Mouse (Mus musculus) forebrain, embryonic 14.5 days (tissue): ENCODE results near the gene Sh2d6. TPM values are rescaled to one million over a fixed set of nuclear protein-coding genes. Genes with fewer than 3 reads are reported as not detected.
A peak's percentile ranks its signal among the peaks of the same experiment; 100 is the strongest.

ENCODE experiments used
- ATAC-seq: fragments of 200-750 bp; cut with Nextera tagmentation; 2 replicates; pipeline ENCODE4 v1.8.0; 2017; ENCODE audit warnings: mild to moderate bottlenecking, moderate library complexity
- DNase-seq: peaks from one replicate; pipeline ENCODE4 v3.0.0-alpha.2; 2015; ENCODE audit warnings: low spot score
- H3K27ac ChIP-seq: fragments of 300-500 bp; sonication (generic); 2 replicates; pipeline ENCODE4 v1.5.1; 2014; ENCODE audit warnings: low read depth, mild to moderate bottlenecking, control low read depth, low read length, moderate library complexity
- H3K27me3 ChIP-seq: fragments of 300-500 bp; sonication (generic); replicated peaks from 2 replicates; pipeline ENCODE4 v1.6.1; 2014; ENCODE audit warnings: low read length, control low read depth, mixed read lengths; ENCODE audit not compliant: control insufficient read depth, insufficient read depth
- H3K36me3 ChIP-seq: fragments of 300-500 bp; sonication (generic); 2 replicates; pipeline ENCODE4 v1.6.1; 2014; ENCODE audit warnings: low read length, control low read depth; ENCODE audit not compliant: control insufficient read depth, insufficient read depth
- H3K4me1 ChIP-seq: fragments of 300-500 bp; sonication (generic); 2 replicates; pipeline ENCODE4 v1.6.1; 2014; ENCODE audit warnings: antibody characterized with exemption, low read length, control low read depth; ENCODE audit not compliant: control insufficient read depth, insufficient read depth
- H3K4me2 ChIP-seq: fragments of 300-500 bp; sonication (generic); 2 replicates; pipeline ENCODE4 v1.6.1; 2014; ENCODE audit warnings: mild to moderate bottlenecking, control low read depth, low read length
- H3K4me3 ChIP-seq: fragments of 300-500 bp; sonication (generic); 2 replicates; pipeline ENCODE4 v1.5.1; 2014; ENCODE audit warnings: low read depth, low read length, control low read depth
- H3K9ac ChIP-seq: fragments of 300-500 bp; sonication (generic); 2 replicates; pipeline ENCODE4 v1.6.1; 2014; ENCODE audit warnings: mild to moderate bottlenecking, low read length, control low read depth, moderate library complexity
- H3K9me3 ChIP-seq: fragments of 300-500 bp; sonication (generic); replicated peaks from 2 replicates; pipeline ENCODE4 v1.6.1; 2016; ENCODE audit warnings: low read length, control low read depth, mixed read lengths; ENCODE audit not compliant: control insufficient read depth
- WGBS: fragments of 180-500 bp; shearing (Covaris S2); extraction: QIAGEN DNeasy Blood & Tissue Kit; methylation state at CpG from one replicate; pipeline ENCODE4 v1.1.7; 2014; 5-methylcytosine and 5-hydroxymethylcytosine counted together
- polyA plus RNA-seq: library from polyadenylated mRNA; unstranded; fragments of >200 nt; fragmentation: Nextera tagmentation; extraction: Ambion mirVana; gene quantifications from 2 replicates; pipeline ENCODE4 v1.2.1, GENCODE M21; 2014

Gene Sh2d6
- polyA plus RNA-seq, 1 experiment from 2014 or later = 0.60 TPM

DNA sequence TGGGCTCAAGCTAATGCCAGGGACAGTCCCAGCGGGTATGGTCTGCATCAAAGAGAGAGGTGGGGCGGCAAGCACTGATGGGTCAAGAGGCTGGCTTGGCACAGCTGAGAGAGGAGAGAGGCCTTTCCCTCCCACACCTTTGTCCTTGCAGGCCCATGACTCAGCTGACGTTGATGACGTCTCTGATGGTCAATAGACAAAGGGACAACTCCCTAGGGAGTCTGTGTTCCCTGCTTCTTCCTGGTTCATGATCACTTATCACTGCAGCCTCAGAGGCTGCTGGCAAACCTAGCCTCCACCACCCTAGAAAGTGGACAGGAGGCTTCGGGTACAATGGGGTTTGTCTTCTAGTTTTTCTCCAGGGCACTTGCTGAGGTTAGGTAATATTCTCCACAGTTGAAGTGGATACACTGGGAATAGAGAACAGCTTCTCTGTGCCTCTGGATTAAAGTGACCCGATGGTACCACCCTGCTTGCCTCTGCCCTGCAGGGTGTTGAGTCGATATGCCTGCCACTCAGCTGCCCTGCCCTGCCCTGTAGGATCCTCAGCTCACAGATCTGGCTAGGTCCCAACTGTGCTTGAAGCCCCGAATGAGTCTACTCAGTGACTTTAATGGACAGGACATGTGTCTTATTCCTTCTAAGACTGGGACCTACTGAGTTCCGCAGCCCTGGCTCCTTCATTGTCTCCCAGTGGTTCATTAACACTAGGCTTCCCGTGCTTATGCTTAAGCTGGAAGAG, 7.1 kb upstream of the Sh2d6 start:
- WGBS = 75% methylated on average over 10 of the region's 10 CpGs
- DNase-seq (no peak), ATAC-seq (no peak)
- no peak overlapping the region for H3K4me2 ChIP-seq
- H3K4me1 ChIP-seq = no peaks in the 10 kb centered on the region
- no peak overlapping the region for H3K4me3 ChIP-seq
- no peak overlapping the region for H3K27ac ChIP-seq
- H3K9ac ChIP-seq = no peak overlapping the region
- no peaks in the 10 kb centered on the region for H3K36me3 ChIP-seq
- no peaks in the 10 kb centered on the region for H3K9me3 ChIP-seq
- H3K27me3 ChIP-seq = no peaks in the 10 kb centered on the region

GRCm38 (mm10) chr6:72527070-72527469, 5.6 kb upstream of the Sh2d6 start:
- no peak overlapping the region for H3K4me2 ChIP-seq
- H3K27me3 ChIP-seq = no peaks in the 10 kb centered on the region
- H3K4me1 ChIP-seq = no peaks in the 10 kb centered on the region
- no peak overlapping the region for H3K4me3 ChIP-seq
- ATAC-seq (no peak), DNase-seq (no peak)
- H3K9me3 ChIP-seq = no peaks in the 10 kb centered on the region
- H3K9ac ChIP-seq = no peak overlapping the region
- WGBS = 83% methylated on average over 4 of the region's 4 CpGs
- H3K27ac ChIP-seq = no peak overlapping the region
- no peaks in the 10 kb centered on the region for H3K36me3 ChIP-seq

GRCm38 (mm10) chr6:72524160-72524559, 2.7 kb upstream of the Sh2d6 start:
- H3K9me3 ChIP-seq = no peaks in the 10 kb centered on the region
- no peak overlapping the region for H3K4me2 ChIP-seq
- peaks cover 15% of the 10 kb centered on the region for H3K4me1 ChIP-seq
- DNase-seq (no peak), ATAC-seq (no peak)
- no peak overlapping the region for H3K27ac ChIP-seq
- H3K27me3 ChIP-seq = no peaks in the 10 kb centered on the region
- H3K9ac ChIP-seq = no peak overlapping the region
- no peak overlapping the region for H3K4me3 ChIP-seq
- H3K36me3 ChIP-seq = no peaks in the 10 kb centered on the region
- 82% methylated on average over 2 of the region's 2 CpGs for WGBS

DNA sequence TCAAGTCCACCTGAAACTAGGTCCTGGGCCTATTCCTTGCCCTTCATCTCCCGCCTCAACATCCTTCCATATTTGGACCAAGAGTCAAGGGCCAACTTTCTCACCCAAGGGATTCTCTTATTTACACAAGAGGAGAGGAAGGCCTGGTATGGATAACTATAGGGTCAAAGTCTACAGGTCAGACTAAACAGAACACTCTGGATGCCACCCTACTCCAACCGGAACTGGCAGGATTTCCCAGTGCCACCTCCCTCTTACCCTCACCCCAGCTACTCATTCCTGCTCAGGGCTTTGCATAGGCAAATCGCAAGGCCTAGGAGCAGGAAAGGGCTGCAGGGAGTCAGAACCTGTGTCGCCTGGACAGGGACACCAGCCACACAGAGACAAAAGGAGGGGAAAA, 1.7 kb upstream of the Sh2d6 start:
- Histone ChIP-seq H3K4me1 (peaks cover 20% of the 10 kb centered on the region), H3K4me2 (no peak overlapping the region), H3K36me3 (no peaks in the 10 kb centered on the region), H3K27me3 (no peaks in the 10 kb centered on the region), H3K4me3 (no peak overlapping the region), H3K9ac (no peak overlapping the region), H3K27ac (no peak overlapping the region), H3K9me3 (no peaks in the 10 kb centered on the region)
- WGBS = 65% methylated on average over 4 of the region's 4 CpGs
- DNase-seq (no peak), ATAC-seq (no peak)

DNA sequence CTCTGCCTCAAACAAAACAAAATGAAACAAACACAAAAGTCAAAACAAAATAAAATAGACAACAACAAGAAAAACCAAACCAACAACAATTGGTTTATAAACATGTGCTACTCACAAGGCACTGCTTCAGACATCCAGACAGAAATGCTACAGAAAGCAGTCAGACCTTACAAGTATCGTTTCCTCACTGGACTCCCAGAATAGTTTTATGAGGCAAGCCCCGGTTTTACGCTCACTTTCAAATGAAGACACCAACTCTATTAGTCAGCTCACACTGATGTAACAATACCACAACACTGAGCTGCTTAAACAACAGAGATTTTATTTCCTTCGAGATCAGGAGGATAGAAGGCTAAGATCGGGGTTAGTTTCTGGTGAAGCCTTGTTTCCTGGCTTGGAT, 781 bp upstream of the Sh2d6 start:
- Histone ChIP-seq H3K36me3 (no peaks in the 10 kb centered on the region), H3K9ac (no peak overlapping the region), H3K27me3 (no peaks in the 10 kb centered on the region), H3K4me2 (no peak overlapping the region), H3K4me1 (peaks cover 20% of the 10 kb centered on the region), H3K9me3 (no peaks in the 10 kb centered on the region), H3K27ac (no peak overlapping the region), H3K4me3 (no peak overlapping the region)
- ATAC-seq (no peak), DNase-seq (no peak)
- WGBS = 92% methylated on average over 5 of the region's 5 CpGs

DNA sequence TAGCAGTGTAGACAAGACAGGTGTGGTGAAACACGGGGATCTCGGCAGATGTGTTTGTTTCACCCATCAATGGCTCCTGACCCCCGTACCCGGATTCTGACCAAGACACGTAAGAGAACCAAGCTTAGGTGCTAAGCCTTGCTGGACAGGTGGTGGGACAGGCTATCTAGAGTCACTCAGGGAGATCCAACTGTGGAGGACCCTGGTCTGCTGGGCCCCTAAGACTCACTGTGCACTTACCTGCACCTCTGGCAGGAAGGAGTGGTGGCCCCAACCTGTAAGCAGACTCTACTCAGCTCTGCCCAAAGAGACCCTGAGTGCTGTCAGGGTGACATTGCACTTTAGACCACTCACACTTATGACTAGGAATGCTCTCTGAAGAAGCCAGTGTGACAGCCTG, 603 bp downstream of the Sh2d6 start:
- Histone ChIP-seq H3K4me3 (no peak overlapping the region), H3K4me1 (peaks cover 20% of the 10 kb centered on the region), H3K4me2 (no peak overlapping the region), H3K36me3 (no peaks in the 10 kb centered on the region), H3K27me3 (no peaks in the 10 kb centered on the region), H3K9me3 (no peaks in the 10 kb centered on the region), H3K27ac (peak overlapping the region; percentile 94), H3K9ac (no peak overlapping the region)
- WGBS = 94% methylated on average over 5 of the region's 5 CpGs
- ATAC-seq = no peak
- DNase-seq = no peak

- no peaks in the 10 kb centered on the region for H3K27me3 ChIP-seq
- no peaks in the 10 kb centered on the region for H3K9me3 ChIP-seq
- H3K9ac ChIP-seq = peak overlapping the region; percentile 25; the same call in 1 of the 2 replicates
- ATAC-seq (peak; percentile 85), DNase-seq (peak; percentile 92)
- H3K4me3 ChIP-seq = no peak overlapping the region
- H3K4me2 ChIP-seq = peak overlapping the region; percentile 23
- no peaks in the 10 kb centered on the region for H3K36me3 ChIP-seq
- peak overlapping the region; percentile 94 for H3K27ac ChIP-seq
- H3K4me1 ChIP-seq = peaks cover 20% of the 10 kb centered on the region
- 7% methylated on average over 10 of the region's 10 CpGs for WGBS
Observed at GRCm38 (mm10) chr6:72519892-72520663, 1.4 kb downstream of the Sh2d6 start.

DNA sequence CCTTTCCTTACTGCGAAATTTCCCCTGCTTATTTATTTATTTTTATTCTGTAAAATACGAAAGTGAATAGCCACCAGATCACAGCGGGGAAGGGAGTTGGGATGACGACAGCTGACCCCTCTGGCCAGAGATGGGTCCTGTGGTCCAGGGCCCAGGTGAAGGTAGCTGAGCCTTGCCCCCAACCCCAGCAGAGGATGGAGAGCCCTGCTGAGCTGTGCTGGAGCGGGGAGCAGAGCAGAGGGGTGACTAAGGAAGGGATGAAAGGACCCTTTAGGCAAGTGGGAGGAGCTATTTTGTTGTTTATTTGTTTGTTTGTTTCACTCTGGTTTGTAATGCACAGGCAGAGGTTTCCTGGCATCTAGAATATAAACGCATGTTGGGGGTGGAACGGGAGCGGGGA, 2.2 kb downstream of the Sh2d6 start:
- peak overlapping the region; percentile 23 for H3K4me2 ChIP-seq
- no peak overlapping the region for H3K4me3 ChIP-seq
- H3K4me1 ChIP-seq = peaks cover 20% of the 10 kb centered on the region
- DNase-seq (no peak), ATAC-seq (peak; percentile 42)
- 26% methylated on average over 8 of the region's 8 CpGs for WGBS
- no peaks in the 10 kb centered on the region for H3K9me3 ChIP-seq
- no peaks in the 10 kb centered on the region for H3K36me3 ChIP-seq
- H3K27me3 ChIP-seq = no peaks in the 10 kb centered on the region
- no peak overlapping the region for H3K9ac ChIP-seq
- peak overlapping the region; percentile 94 for H3K27ac ChIP-seq

DNA sequence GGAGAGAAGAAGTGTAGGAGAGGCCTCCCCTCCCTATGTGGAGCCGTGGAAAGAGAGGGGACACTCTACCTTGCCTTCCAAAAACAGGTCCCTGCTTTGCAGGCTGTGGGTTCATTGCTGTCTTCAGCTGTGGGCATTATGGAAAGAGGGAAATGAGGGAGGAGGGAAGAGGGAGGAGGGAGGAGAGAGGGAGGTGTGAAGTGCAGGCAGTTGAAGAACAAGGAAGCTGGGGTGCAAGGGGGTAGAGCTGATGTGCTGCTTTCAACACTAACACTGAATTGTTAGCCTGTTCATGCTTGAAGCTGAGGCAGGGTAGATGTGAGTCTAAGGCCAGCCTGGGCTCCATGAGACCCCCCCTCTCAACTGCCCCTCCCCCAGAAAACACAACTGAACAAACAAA, 2.7 kb downstream of the Sh2d6 start:
- peak overlapping the region; percentile 23; the same call in 1 of the 2 replicates for H3K4me2 ChIP-seq
- no peaks in the 10 kb centered on the region for H3K9me3 ChIP-seq
- H3K9ac ChIP-seq = no peak overlapping the region
- DNase-seq (no peak), ATAC-seq (no peak; the same call in 1 of the 2 replicates)
- H3K27ac ChIP-seq = peak overlapping the region; percentile 94
- H3K4me3 ChIP-seq = no peak overlapping the region
- H3K4me1 ChIP-seq = peaks cover 21% of the 10 kb centered on the region
- H3K36me3 ChIP-seq = no peaks in the 10 kb centered on the region
- 79% methylated on average over 1 of the region's 1 CpGs for WGBS
- no peaks in the 10 kb centered on the region for H3K27me3 ChIP-seq
